Mouse (Mus musculus): ENCODE data around the gene Spint2.

Gene Spint2

GRCm38 (mm10) chr7:29304463-29305262 is 23.0 kb upstream of the Spint2 start:
- intact Hi-C loops (cut with DNase I): loop anchor here (5.0 kb wide), 2 partner anchors 58 to 218 kb away; no protein-coding TSS in a partner anchor

- intact Hi-C loops (cut with DNase I): loop anchor here (5.0 kb wide), 2 partner anchors 58 to 218 kb away; no protein-coding TSS in a partner anchor
These were observed 22.2 kb upstream of the Spint2 start, which contains the start of gene Dpf1 for GRCm38 (mm10) chr7:29303738-29304462. Gene Dpf1, plus strand, starts transcription at chr7:29303951.

GRCm38 (mm10) chr7:29302641-29303040 is 20.9 kb upstream of the Spint2 start:
- intact Hi-C loops (cut with DNase I): loop anchor here (5.0 kb wide), 2 partner anchors 60 to 220 kb away; no protein-coding TSS in a partner anchor

GRCm38 (mm10) chr7:29301127-29301566 is 19.4 kb upstream of the Spint2 start:
- intact Hi-C loops (cut with DNase I): loop anchor here (5.0 kb wide), 2 partner anchors 61 to 221 kb away; no protein-coding TSS in a partner anchor

- intact Hi-C loops (cut with DNase I): loop anchor here (5.0 to 10.0 kb wide), 4 partner anchors 50 to 242 kb away; partner anchors contain the start of genes 2200002D01Rik, Psmd8 and Ryr1
These were observed 15.3 kb upstream of the Spint2 start for GRCm38 (mm10) chr7:29296998-29297397.

- intact Hi-C loops (cut with DNase I): loop anchor here (5.0 to 10.0 kb wide), 4 partner anchors 49 to 241 kb away; partner anchors contain the start of genes 2200002D01Rik, Psmd8 and Ryr1
These were observed 14.3 kb upstream of the Spint2 start for GRCm38 (mm10) chr7:29295861-29296647.

- intact Hi-C loops (cut with DNase I): loop anchor here (10.0 kb wide), 1 partner anchor 239 kb away; no protein-coding TSS in a partner anchor
These were observed 12.5 kb upstream of the Spint2 start for GRCm38 (mm10) chr7:29294111-29294761.

GRCm38 (mm10) chr7:29293131-29294065 is 11.7 kb upstream of the Spint2 start:
- intact Hi-C loops (cut with DNase I): loop anchor here (10.0 kb wide), 1 partner anchor 239 kb away; no protein-coding TSS in a partner anchor

- intact Hi-C loops (cut with DNase I): loop anchor here (10.0 kb wide), 1 partner anchor 238 kb away; no protein-coding TSS in a partner anchor
These were observed 10.9 kb upstream of the Spint2 start for GRCm38 (mm10) chr7:29292458-29293098.

GRCm38 (mm10) chr7:29291616-29292457 is 10.1 kb upstream of the Spint2 start:
- intact Hi-C loops (cut with DNase I): loop anchor here (10.0 kb wide), 1 partner anchor 237 kb away; no protein-coding TSS in a partner anchor

GRCm38 (mm10) chr7:29290691-29291485 is 9.2 kb upstream of the Spint2 start:
- intact Hi-C loops (cut with DNase I): loop anchor here (10.0 kb wide), 1 partner anchor 236 kb away; no protein-coding TSS in a partner anchor

GRCm38 (mm10) chr7:29289856-29290255 is 8.1 kb upstream of the Spint2 start:
- intact Hi-C loops (cut with DNase I): loop anchor here (10.0 kb wide), 1 partner anchor 235 kb away; no protein-coding TSS in a partner anchor

- intact Hi-C loops (cut with DNase I): no loop called here
These were observed 7.4 kb upstream of the Spint2 start, which contains the start of gene Ppp1r14a for GRCm38 (mm10) chr7:29288942-29289638. Gene Ppp1r14a, plus strand, starts transcription at chr7:29289308.

GRCm38 (mm10) chr7:29288079-29288478 is 6.4 kb upstream of the Spint2 start:
- intact Hi-C loops (cut with DNase I): no loop called here

- intact Hi-C loops (cut with DNase I): no loop called here
These were observed 5.8 kb upstream of the Spint2 start for GRCm38 (mm10) chr7:29287481-29287880.

- intact Hi-C loops (cut with DNase I): no loop called here
These were observed 2.8 kb upstream of the Spint2 start for GRCm38 (mm10) chr7:29284523-29284922.
